Mouse (Mus musculus): Measurements from ENCODE around the gene Dst. TPM values are rescaled to one million over a fixed set of nuclear protein-coding genes. Genes with fewer than 3 reads are reported as not detected.

Gene Dst
- total RNA-seq, 2 experiments from 2014 or later = 237 to 263 TPM

- DNase-seq (ENCODE audit: low spot score in 2 of 2) = no peak
- intact Hi-C loops (cut with DNase I) = no loop called here
These were observed 323.0 kb downstream of the Dst start for GRCm38 (mm10) chr1:34231041-34231440.

GRCm38 (mm10) chr1:34236254-34236723 lies 328.3 kb downstream of the Dst start:
- intact Hi-C loops (cut with DNase I) = no loop called here
- DNase-seq (ENCODE audit: low spot score in 2 of 2) = no peak

- DNase-seq (ENCODE audit: low spot score in 2 of 2) = no peak
- intact Hi-C loops (cut with DNase I) = no loop called here
These were observed 329.2 kb downstream of the Dst start for GRCm38 (mm10) chr1:34237211-34237610.

GRCm38 (mm10) chr1:34237689-34238091 lies 329.7 kb downstream of the Dst start:
- no peak for DNase-seq (ENCODE audit: low spot score in 2 of 2)
- intact Hi-C loops (cut with DNase I) = no loop called here

GRCm38 (mm10) chr1:34238231-34238630 lies 330.2 kb downstream of the Dst start:
- DNase-seq (ENCODE audit: low spot score in 2 of 2) = no peak
- intact Hi-C loops (cut with DNase I) = no loop called here

GRCm38 (mm10) chr1:34244678-34245077 lies 336.7 kb downstream of the Dst start:
- intact Hi-C loops (cut with DNase I) = no loop called here
- DNase-seq (ENCODE audit: low spot score in 2 of 2) = no peak

GRCm38 (mm10) chr1:34245951-34246641 lies 338.1 kb downstream of the Dst start:
- DNase-seq (ENCODE audit: low spot score in 2 of 2) = no peak
- intact Hi-C loops (cut with DNase I) = no loop called here

- no peak for DNase-seq (ENCODE audit: low spot score in 2 of 2)
- intact Hi-C loops (cut with DNase I) = no loop called here
These were observed 338.6 kb downstream of the Dst start for GRCm38 (mm10) chr1:34246642-34246987.

- intact Hi-C loops (cut with DNase I) = no loop called here
- DNase-seq (ENCODE audit: low spot score in 2 of 2) = no peak
These were observed 343.1 kb downstream of the Dst start for GRCm38 (mm10) chr1:34251137-34251536.

GRCm38 (mm10) chr1:34252267-34252666 lies 344.2 kb downstream of the Dst start:
- no peak for DNase-seq (ENCODE audit: low spot score in 2 of 2)
- intact Hi-C loops (cut with DNase I) = no loop called here

GRCm38 (mm10) chr1:34253876-34254275 lies 345.9 kb downstream of the Dst start:
- DNase-seq (ENCODE audit: low spot score in 2 of 2) = no peak

GRCm38 (mm10) chr1:34259898-34260297 lies 351.9 kb downstream of the Dst start:
- no peak for DNase-seq (ENCODE audit: low spot score in 2 of 2)
- intact Hi-C loops (cut with DNase I) = no loop called here

More at GRCm38 (mm10) chr1:34253876-34254275, 345.9 kb downstream of the Dst start:
- intact Hi-C loops (cut with DNase I) = no loop called here

- no peak for DNase-seq (ENCODE audit: low spot score in 2 of 2)
- intact Hi-C loops (cut with DNase I) = no loop called here
These were observed 353.0 kb downstream of the Dst start for GRCm38 (mm10) chr1:34261011-34261410.

GRCm38 (mm10) chr1:34268520-34268919 lies 360.5 kb downstream of the Dst start:
- DNase-seq (ENCODE audit: low spot score in 2 of 2) = no peak
- intact Hi-C loops (cut with DNase I) = loop anchor here (5.0 kb wide), 1 partner anchor 46 kb away; no protein-coding TSS in a partner anchor

GRCm38 (mm10) chr1:34269578-34269977 lies 361.6 kb downstream of the Dst start:
- intact Hi-C loops (cut with DNase I) = loop anchor here (5.0 kb wide), 1 partner anchor 47 kb away; no protein-coding TSS in a partner anchor
- no peak for DNase-seq (ENCODE audit: low spot score in 2 of 2)

GRCm38 (mm10) chr1:34273922-34274321 lies 365.9 kb downstream of the Dst start:
- DNase-seq (ENCODE audit: low spot score in 2 of 2) = no peak
- intact Hi-C loops (cut with DNase I) = no loop called here

GRCm38 (mm10) chr1:34275787-34276186 lies 367.8 kb downstream of the Dst start:
- no peak for DNase-seq (ENCODE audit: low spot score in 2 of 2)
- intact Hi-C loops (cut with DNase I) = no loop called here

GRCm38 (mm10) chr1:34276756-34277155 lies 368.7 kb downstream of the Dst start:
- intact Hi-C loops (cut with DNase I) = no loop called here
- no peak for DNase-seq (ENCODE audit: low spot score in 2 of 2)

GRCm38 (mm10) chr1:34277259-34277658 lies 369.2 kb downstream of the Dst start:
- intact Hi-C loops (cut with DNase I) = no loop called here
- DNase-seq (ENCODE audit: low spot score in 2 of 2) = no peak

- no peak for DNase-seq (ENCODE audit: low spot score in 2 of 2)
- intact Hi-C loops (cut with DNase I) = no loop called here
These were observed 375.5 kb downstream of the Dst start for GRCm38 (mm10) chr1:34283502-34283901.

GRCm38 (mm10) chr1:34284979-34285378 lies 377.0 kb downstream of the Dst start:
- intact Hi-C loops (cut with DNase I) = no loop called here
- no peak for DNase-seq (ENCODE audit: low spot score in 2 of 2)

- intact Hi-C loops (cut with DNase I) = no loop called here
- DNase-seq (ENCODE audit: low spot score in 2 of 2) = no peak
These were observed 379.7 kb downstream of the Dst start for GRCm38 (mm10) chr1:34287731-34288130.
